Mouse (Mus musculus): ENCODE results near the gene Tbc1d9. TPM values are rescaled to one million over a fixed set of nuclear protein-coding genes. Genes with fewer than 3 reads are reported as not detected.
A peak's percentile ranks its signal among the peaks of the same experiment; 100 is the strongest.

Gene Tbc1d9
- polyA plus RNA-seq, 1 experiment from 2014 or later, result 16.1 TPM

GRCm38 (mm10) chr8:83182784-83183183 lies 17.6 kb downstream of the Tbc1d9 start:
- Histone ChIP-seq H3K36me3 (no peaks in the 10 kb centered on the region), H3K9me3 (no peaks in the 10 kb centered on the region), H3K27me3 (no peaks in the 10 kb centered on the region), H3K4me1 (peaks cover 18% of the 10 kb centered on the region), H3K4me3 (no peak overlapping the region), H3K9ac (replicated peaks) (no peak overlapping the region), H3K4me2 (replicated peaks) (no peak overlapping the region), H3K27ac (replicated peaks) (0 out of 2 replicates have a peak overlapping the region, but pooled peaks have one; percentile 9)
- 70% methylated on average over 5 of the region's 5 CpGs for WGBS
- ATAC-seq (replicated peaks), result no peak

- no peak for ATAC-seq (replicated peaks)
- Histone ChIP-seq H3K9me3 (no peaks in the 10 kb centered on the region), H3K27me3 (no peaks in the 10 kb centered on the region), H3K4me2 (replicated peaks) (no peak overlapping the region), H3K9ac (replicated peaks) (no peak overlapping the region), H3K36me3 (no peaks in the 10 kb centered on the region), H3K4me3 (no peak overlapping the region), H3K27ac (replicated peaks) (peak overlapping the region; percentile 77), H3K4me1 (peaks cover 14% of the 10 kb centered on the region)
- 54% methylated on average over 6 of the region's 6 CpGs for WGBS
These were observed 21.2 kb downstream of the Tbc1d9 start for GRCm38 (mm10) chr8:83186376-83186775.

DNA sequence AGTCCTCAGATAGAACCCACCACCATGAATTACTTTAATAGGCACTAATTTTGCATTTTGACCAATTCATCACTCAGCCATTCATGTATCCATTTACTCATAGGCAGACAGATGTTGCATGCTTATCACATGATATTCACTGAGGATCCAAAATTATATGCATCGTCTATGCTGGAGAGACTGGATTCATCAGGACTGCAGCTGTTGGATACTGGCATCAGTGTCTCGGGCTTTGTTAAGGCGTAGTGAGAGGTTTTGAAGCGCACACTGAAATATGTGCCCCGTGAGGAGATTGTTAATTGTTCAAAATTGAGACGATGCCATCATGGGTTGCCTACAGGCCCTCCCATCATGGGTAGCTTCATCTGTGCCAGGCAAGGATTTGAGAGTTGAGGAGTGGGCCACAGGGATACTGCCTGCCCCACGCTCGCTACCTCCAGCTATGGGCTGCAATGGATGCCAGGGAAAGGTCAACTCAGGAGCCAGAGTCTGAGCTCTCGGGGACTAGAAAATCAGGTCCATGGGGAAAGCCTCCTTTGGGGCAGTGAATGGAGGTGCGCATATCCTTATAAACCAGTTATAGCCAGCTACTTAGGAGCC lies 22.3 kb downstream of the Tbc1d9 start:
- H3K9ac ChIP-seq (replicated peaks), result no peak overlapping the region
- peak overlapping the region; percentile 77 for H3K27ac ChIP-seq (replicated peaks)
- ATAC-seq (replicated peaks), result peak; percentile 85
- no peak overlapping the region for H3K4me2 ChIP-seq (replicated peaks)
- 75% methylated on average over 10 of the region's 10 CpGs for WGBS
- H3K27me3 ChIP-seq, result no peaks in the 10 kb centered on the region
- no peak overlapping the region for H3K4me3 ChIP-seq
- H3K36me3 ChIP-seq, result no peaks in the 10 kb centered on the region
- no peaks in the 10 kb centered on the region for H3K9me3 ChIP-seq
- H3K4me1 ChIP-seq, result peaks cover 9% of the 10 kb centered on the region

DNA sequence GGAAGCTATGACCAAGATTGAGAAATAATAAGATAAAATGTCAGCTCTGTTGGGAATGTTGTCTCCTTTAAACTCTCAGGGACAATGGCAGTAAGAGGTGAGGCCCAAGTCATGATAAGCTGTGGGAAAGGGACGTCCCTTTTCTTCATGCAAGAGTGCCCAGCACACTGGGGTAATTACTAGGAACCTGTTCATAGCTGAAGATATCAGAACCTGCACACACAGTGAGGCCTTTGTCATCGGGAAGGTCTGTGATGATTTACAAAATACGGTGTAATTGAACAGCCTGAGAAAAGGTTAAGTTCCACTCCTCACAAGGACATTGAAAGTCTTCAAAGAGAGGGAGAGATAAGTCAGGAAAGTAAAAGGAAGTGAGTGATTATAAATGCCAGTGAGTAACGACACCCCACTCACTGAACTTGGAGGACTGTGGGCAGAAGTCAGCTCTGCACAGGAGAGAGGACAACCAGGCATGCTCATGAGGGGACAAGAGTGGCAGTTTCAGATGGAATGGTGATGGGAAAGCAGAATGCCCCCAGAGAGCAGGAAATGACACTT lies 24.5 kb downstream of the Tbc1d9 start:
- no peak overlapping the region for H3K9ac ChIP-seq (replicated peaks)
- no peaks in the 10 kb centered on the region for H3K27me3 ChIP-seq
- no peaks in the 10 kb centered on the region for H3K36me3 ChIP-seq
- H3K27ac ChIP-seq (replicated peaks), result no peak overlapping the region
- H3K9me3 ChIP-seq, result no peaks in the 10 kb centered on the region
- H3K4me2 ChIP-seq (replicated peaks), result no peak overlapping the region
- H3K4me3 ChIP-seq, result no peak overlapping the region
- no peak for ATAC-seq (replicated peaks)
- WGBS, result 71% methylated on average over 4 of the region's 4 CpGs
- H3K4me1 ChIP-seq, result peaks cover 4% of the 10 kb centered on the region

DNA sequence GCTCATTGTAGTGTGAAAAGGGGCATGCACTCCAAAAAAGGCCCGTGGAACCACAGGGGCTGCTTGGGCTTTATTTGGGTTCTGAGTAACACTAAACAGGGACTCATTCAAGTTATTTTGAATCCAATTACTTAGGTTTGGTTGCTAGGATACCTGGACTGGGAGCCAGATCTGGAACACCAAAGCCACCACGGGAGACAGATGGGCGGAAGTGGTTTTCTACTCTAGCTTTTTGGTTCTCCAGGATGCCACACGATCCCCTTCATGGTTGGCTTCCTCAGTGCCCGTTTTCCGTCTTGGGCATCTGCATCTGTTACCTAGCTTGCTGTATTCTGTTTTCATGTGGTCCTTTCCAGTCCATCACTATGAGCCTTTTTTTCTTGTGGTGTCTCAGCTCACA lies 30.9 kb downstream of the Tbc1d9 start:
- Histone ChIP-seq H3K36me3 (no peaks in the 10 kb centered on the region), H3K4me1 (peaks cover 20% of the 10 kb centered on the region), H3K9ac (replicated peaks) (no peak overlapping the region), H3K4me3 (no peak overlapping the region), H3K4me2 (replicated peaks) (no peak overlapping the region), H3K27me3 (no peaks in the 10 kb centered on the region), H3K27ac (replicated peaks) (no peak overlapping the region), H3K9me3 (no peaks in the 10 kb centered on the region)
- 39% methylated on average over 6 of the region's 6 CpGs for WGBS
- no peak for ATAC-seq (replicated peaks)

DNA sequence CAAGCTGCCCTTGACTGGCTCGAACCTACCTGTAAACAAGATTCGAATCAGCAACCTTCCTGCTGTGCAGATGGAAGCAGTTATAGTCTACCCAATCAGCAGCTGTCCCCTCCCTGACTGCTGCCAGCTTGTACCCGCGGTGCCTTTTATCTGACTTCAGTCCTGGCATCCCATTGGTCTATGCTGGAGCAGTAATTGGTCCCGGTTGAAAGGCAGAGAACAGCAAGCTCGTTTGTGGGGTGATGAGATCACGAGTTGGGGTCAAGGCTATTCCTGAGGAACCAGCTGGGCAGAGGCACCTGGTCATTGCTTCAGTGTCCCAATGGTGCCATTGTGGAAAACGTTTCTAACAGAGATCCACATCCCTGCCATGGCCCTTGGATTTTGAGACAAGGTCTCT lies 34.6 kb downstream of the Tbc1d9 start:
- H3K27me3 ChIP-seq, result no peaks in the 10 kb centered on the region
- no peak overlapping the region for H3K9ac ChIP-seq (replicated peaks)
- WGBS, result 67% methylated on average over 8 of the region's 8 CpGs
- ATAC-seq (replicated peaks), result no peak
- no peak overlapping the region; the same call in 1 of the 2 replicates for H3K27ac ChIP-seq (replicated peaks)
- no peak overlapping the region for H3K4me2 ChIP-seq (replicated peaks)
- H3K4me3 ChIP-seq, result no peak overlapping the region
- peaks cover 20% of the 10 kb centered on the region for H3K4me1 ChIP-seq
- H3K9me3 ChIP-seq, result no peaks in the 10 kb centered on the region
- no peaks in the 10 kb centered on the region for H3K36me3 ChIP-seq

DNA sequence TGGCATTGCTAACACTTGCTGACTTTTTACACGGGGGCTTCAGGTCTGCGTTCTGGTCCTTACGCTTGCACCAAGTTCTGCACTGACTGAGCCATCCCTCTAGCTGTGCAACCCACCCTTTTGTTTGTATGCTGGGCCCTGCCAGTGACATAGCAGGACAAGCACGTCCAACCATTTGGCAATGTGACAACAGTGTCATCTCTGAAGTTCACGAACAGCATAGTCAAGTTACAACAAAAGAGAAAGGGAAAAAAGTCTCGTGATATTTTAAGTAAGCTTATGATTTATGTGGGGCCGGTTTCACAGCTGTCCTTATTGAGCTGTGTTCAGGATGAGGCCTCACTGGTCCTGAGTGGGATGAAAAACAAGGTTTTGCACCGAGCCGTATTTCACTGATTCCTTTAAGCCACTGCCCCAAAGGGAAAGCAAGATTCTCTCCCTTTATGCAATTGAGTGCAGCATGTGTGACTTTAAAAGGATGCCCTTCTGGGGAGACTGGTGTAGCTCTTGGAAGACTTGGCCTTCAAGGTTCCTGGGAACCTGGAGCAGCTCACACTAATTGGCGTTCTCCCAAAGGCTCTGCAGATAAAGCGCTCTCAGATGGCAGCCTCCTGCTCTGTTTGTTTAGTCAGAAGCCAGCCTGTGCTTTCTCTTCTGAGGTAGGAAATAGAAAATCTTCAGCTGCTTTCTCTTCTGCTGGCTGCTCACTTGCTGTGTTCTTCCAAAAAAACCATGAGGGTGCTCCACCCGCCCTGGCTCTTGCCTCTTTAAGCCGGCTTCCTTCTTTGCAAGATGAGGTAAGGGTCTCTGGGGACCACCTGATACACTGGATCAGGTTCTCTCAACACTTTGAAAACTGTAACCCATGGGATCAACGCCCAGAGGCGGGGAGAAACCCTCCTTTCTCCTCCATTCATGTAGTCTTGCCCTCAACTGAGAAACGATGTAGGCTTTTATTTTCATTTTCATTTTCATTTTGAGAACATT lies 35.3 kb downstream of the Tbc1d9 start:
- Histone ChIP-seq H3K4me3 (no peak overlapping the region), H3K4me2 (replicated peaks) (no peak overlapping the region)

DNA sequence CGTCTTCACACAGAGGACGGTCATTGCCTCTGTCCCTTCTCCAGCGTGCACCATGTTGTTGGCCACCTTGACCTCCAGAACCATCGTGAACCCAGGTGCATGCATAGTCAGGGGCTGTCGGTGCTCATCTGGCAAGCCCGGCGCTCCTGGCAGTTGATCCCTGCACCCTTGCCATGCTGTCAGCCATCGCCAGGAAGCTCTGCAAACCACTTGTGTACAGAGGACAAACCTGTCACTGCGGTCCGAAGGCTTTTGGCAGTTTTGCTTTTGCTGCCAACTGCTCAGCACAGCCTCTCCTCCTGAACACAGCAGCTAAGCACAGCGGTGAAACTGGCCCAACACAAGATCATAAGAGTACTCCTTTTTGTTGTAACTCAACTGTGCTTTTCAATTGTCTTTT lies 37.8 kb downstream of the Tbc1d9 start:
- no peak for ATAC-seq (replicated peaks)
- Histone ChIP-seq H3K36me3 (no peaks in the 10 kb centered on the region), H3K9me3 (no peaks in the 10 kb centered on the region), H3K4me3 (no peak overlapping the region), H3K4me2 (replicated peaks) (no peak overlapping the region), H3K9ac (replicated peaks) (no peak overlapping the region), H3K27me3 (no peaks in the 10 kb centered on the region), H3K27ac (replicated peaks) (no peak overlapping the region), H3K4me1 (peaks cover 17% of the 10 kb centered on the region)
- WGBS, result 89% methylated on average over 11 of the region's 11 CpGs

More for the DNA sequence above, 35.3 kb downstream of the Tbc1d9 start:
- no peak overlapping the region for H3K9ac ChIP-seq (replicated peaks)
- peak overlapping the region; percentile 70 for H3K27ac ChIP-seq (replicated peaks)
- no peak for ATAC-seq (replicated peaks)
- H3K27me3 ChIP-seq, result no peaks in the 10 kb centered on the region
- H3K4me1 ChIP-seq, result peaks cover 20% of the 10 kb centered on the region
- no peaks in the 10 kb centered on the region for H3K36me3 ChIP-seq
- H3K9me3 ChIP-seq, result no peaks in the 10 kb centered on the region
- 77% methylated on average over 16 of the region's 16 CpGs for WGBS

GRCm38 (mm10) chr8:83205907-83206306 lies 40.8 kb downstream of the Tbc1d9 start:
- Histone ChIP-seq H3K4me1 (peaks cover 12% of the 10 kb centered on the region), H3K9ac (replicated peaks) (no peak overlapping the region), H3K4me3 (no peak overlapping the region), H3K27ac (replicated peaks) (peak overlapping the region; percentile 71), H3K4me2 (replicated peaks) (no peak overlapping the region), H3K9me3 (no peaks in the 10 kb centered on the region), H3K27me3 (no peaks in the 10 kb centered on the region), H3K36me3 (peaks cover 4% of the 10 kb centered on the region; the same call in 1 of the 2 replicates)
- 66% methylated on average over 7 of the region's 7 CpGs for WGBS
- 0 out of 2 replicates have a peak, but pooled peaks have one; percentile 41 for ATAC-seq (replicated peaks)

DNA sequence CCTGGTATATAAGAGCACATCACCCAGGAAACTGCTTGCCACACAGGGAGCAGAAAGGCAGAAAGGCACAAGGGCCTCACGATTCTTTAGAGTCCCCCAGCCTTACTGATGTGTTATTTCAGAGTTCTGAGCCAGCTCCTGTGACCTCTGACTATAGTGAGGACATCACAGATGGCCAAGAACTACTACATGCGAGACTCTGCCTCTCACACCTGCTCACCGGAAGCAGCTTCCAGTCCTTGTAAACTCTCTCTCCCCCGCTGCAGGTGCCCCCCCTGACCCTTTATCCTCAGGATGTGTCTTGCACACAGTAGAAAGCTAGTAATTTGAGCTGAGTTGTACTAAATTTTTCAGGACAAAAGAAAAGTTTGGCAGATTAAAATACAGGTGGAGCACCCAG lies 44.4 kb downstream of the Tbc1d9 start:
- Histone ChIP-seq H3K9me3 (no peaks in the 10 kb centered on the region), H3K4me1 (peaks cover 10% of the 10 kb centered on the region; the same call in 1 of the 2 replicates), H3K27me3 (no peaks in the 10 kb centered on the region), H3K27ac (replicated peaks) (no peak overlapping the region), H3K36me3 (peaks cover 9% of the 10 kb centered on the region), H3K4me2 (replicated peaks) (no peak overlapping the region), H3K4me3 (no peak overlapping the region), H3K9ac (replicated peaks) (no peak overlapping the region)
- no peak for ATAC-seq (replicated peaks)
- 72% methylated on average over 4 of the region's 4 CpGs for WGBS

DNA sequence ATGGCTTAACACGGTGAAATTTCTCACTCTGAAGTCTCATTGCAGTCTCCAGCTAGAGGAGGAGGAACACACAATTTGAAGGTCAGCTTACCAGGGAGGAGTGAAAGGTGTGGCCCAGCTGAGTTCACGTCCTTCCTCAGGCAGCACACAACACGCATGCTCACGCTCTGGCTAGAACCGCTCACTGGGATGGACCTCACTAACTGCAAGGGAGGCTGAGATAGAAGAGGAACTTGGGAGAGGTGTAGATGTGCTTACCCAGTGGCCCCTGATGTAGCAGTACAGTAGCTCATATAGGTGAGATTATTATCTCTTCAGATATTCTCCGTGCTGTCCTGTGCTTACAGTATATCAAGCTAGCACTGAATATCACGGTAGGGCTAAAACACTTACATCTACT lies 45.5 kb downstream of the Tbc1d9 start:
- Histone ChIP-seq H3K36me3 (peaks cover 9% of the 10 kb centered on the region), H3K4me2 (replicated peaks) (no peak overlapping the region), H3K27me3 (no peaks in the 10 kb centered on the region), H3K9ac (replicated peaks) (no peak overlapping the region), H3K9me3 (no peaks in the 10 kb centered on the region), H3K4me3 (no peak overlapping the region), H3K4me1 (peaks cover 7% of the 10 kb centered on the region; the same call in 1 of the 2 replicates), H3K27ac (replicated peaks) (no peak overlapping the region)
- no peak for ATAC-seq (replicated peaks)
- WGBS, result 91% methylated on average over 7 of the region's 7 CpGs

DNA sequence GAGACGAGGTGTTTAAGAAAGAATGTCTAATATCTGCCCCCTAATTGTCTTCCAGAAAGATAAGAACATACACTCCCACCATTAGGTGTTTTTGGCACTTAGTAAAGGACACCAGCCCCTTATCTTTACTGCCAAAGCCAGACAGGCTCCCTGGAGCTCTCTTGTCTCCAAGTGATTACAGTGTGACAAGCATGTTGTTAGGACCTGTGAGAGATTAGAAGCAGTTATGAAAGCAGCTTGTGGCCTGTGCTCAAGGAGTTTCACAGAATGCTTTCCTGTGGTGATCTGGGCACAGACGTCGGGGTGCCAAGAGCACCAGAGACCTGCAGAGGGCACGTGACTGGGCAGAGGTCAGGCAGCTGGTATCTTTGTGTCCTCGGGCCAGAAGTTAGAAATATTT lies 49.9 kb downstream of the Tbc1d9 start:
- Histone ChIP-seq H3K9me3 (no peaks in the 10 kb centered on the region), H3K27me3 (no peaks in the 10 kb centered on the region), H3K4me2 (replicated peaks) (no peak overlapping the region), H3K36me3 (peaks cover 14% of the 10 kb centered on the region), H3K4me1 (no peaks in the 10 kb centered on the region), H3K27ac (replicated peaks) (no peak overlapping the region), H3K4me3 (no peak overlapping the region), H3K9ac (replicated peaks) (no peak overlapping the region)
- WGBS, result 63% methylated on average over 5 of the region's 5 CpGs
- ATAC-seq (replicated peaks), result no peak

Measured in forebrain, embryonic 15.5 days (tissue).